Mouse (Mus musculus) heart, postnatal 0 days (tissue): ENCODE measurements around the gene Olfr958. TPM values are rescaled to one million over a fixed set of nuclear protein-coding genes. Genes with fewer than 3 reads are reported as not detected.

Experiments used
- ATAC-seq: fragments of 200-750 bp; cut with Nextera tagmentation; 2 replicates; pipeline ENCODE4 v1.8.0; 2017; ENCODE audit warnings: low read depth, moderate number of reproducible peaks, moderate library complexity; ENCODE audit not compliant: insufficient read depth
- DNase-seq: peaks from one replicate; pipeline ENCODE4 v3.0.0-alpha.2; 2016; ENCODE audit warnings: low spot score
- H3K27ac ChIP-seq: fragments of 300-500 bp; sonication (generic); 2 replicates; pipeline ENCODE4 v1.5.1; 2014; ENCODE audit warnings: low read depth, mild to moderate bottlenecking
- H3K27me3 ChIP-seq: fragments of 300-500 bp; sonication (generic); 2 replicates; pipeline ENCODE4 v1.6.1; 2014; ENCODE audit warnings: low read length, mixed read lengths; ENCODE audit not compliant: control insufficient read depth, insufficient read depth
- H3K36me3 ChIP-seq: fragments of 300-500 bp; sonication (generic); replicated peaks from 2 replicates; pipeline ENCODE4 v1.6.1; 2014; ENCODE audit warnings: low read length, mixed read lengths; ENCODE audit not compliant: control insufficient read depth, insufficient read depth
- H3K4me1 ChIP-seq: fragments of 300-500 bp; sonication (generic); 2 replicates; pipeline ENCODE4 v1.6.1; 2014; ENCODE audit warnings: antibody characterized with exemption; ENCODE audit not compliant: control insufficient read depth, insufficient read depth
- H3K4me2 ChIP-seq: fragments of 300-500 bp; sonication (generic); 2 replicates; pipeline ENCODE4 v1.6.1; 2014; ENCODE audit warnings: low read depth, mild to moderate bottlenecking, low read length, moderate library complexity
- H3K4me3 ChIP-seq: fragments of 300-500 bp; sonication (generic); 2 replicates; pipeline ENCODE4 v1.5.1; 2014; ENCODE audit warnings: low read depth, low read length
- H3K9ac ChIP-seq: fragments of 300-500 bp; sonication (generic); replicated peaks from 2 replicates; pipeline ENCODE4 v1.6.1; 2014; ENCODE audit warnings: low read depth, low read length, mixed read lengths
- H3K9me3 ChIP-seq: fragments of 300-500 bp; sonication (generic); replicated peaks from 2 replicates; pipeline ENCODE4 v1.6.1; 2016; ENCODE audit warnings: low read length; ENCODE audit not compliant: control insufficient read depth
- CTCF ChIP-seq: IDR thresholded peaks from 2 replicates; pipeline ENCODE4 v1.5.1; 2016; ENCODE audit warnings: antibody characterized with exemption, control low read depth, low read depth
- EP300 ChIP-seq: IDR thresholded peaks from 2 replicates; pipeline ENCODE4 v1.6.1; 2016; ENCODE audit warnings: antibody characterized with exemption, low read depth
- WGBS: fragments of 180-500 bp; shearing (Covaris S2); extraction: QIAGEN DNeasy Blood & Tissue Kit; methylation state at CpG from one replicate; pipeline ENCODE4 v1.1.7; 2014; 5-methylcytosine and 5-hydroxymethylcytosine counted together
- polyA plus RNA-seq: library from polyadenylated mRNA; unstranded; fragments of >200 nt; fragmentation: Nextera tagmentation; extraction: Ambion mirVana; gene quantifications from 2 replicates; pipeline ENCODE4 v1.2.1, GENCODE M21; 2015
- total RNA-seq: library from RNA; depleted of rRNA; stranded (reverse); fragments of >200 nt; gene quantifications from 2 replicates; pipeline ENCODE4 v1.2.3, GENCODE M21; 2014; ENCODE audit warnings: low replicate concordance

The Olfr958 gene
- total and polyA plus RNA-seq, 2 experiments from 2014 or later: not detected

DNA sequence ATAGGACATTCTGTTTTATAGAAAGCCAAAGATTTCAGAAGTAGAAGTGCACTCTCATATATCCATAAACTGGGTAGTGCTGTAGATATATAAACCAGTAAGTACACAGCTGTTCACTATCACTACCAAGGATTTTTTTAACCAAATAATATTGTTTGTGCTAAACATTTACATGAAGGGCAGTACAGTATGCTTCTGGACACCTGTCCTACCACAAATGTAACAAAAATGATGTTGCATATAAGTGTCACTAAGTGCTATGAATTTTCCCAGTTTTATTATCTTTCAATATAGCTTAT lies 4.4 kb upstream of the Olfr958 start:
- Histone ChIP-seq H3K9me3 (no peaks in the 10 kb centered on the region), H3K27ac (no peak overlapping the region), H3K9ac (no peak overlapping the region), H3K4me1 (no peaks in the 10 kb centered on the region), H3K4me3 (no peak overlapping the region), H3K4me2 (no peak overlapping the region), H3K27me3 (no peaks in the 10 kb centered on the region), H3K36me3 (no peaks in the 10 kb centered on the region)
- no peak for ATAC-seq
- TF ChIP-seq EP300: no peak
- TF ChIP-seq CTCF: no peak
- no peak for DNase-seq

- Histone ChIP-seq H3K4me3 (no peak overlapping the region), H3K9ac (no peak overlapping the region), H3K4me2 (no peak overlapping the region), H3K9me3 (no peaks in the 10 kb centered on the region), H3K4me1 (no peaks in the 10 kb centered on the region), H3K36me3 (no peaks in the 10 kb centered on the region), H3K27me3 (no peaks in the 10 kb centered on the region), H3K27ac (no peak overlapping the region)
- WGBS: 53% methylated on average over 3 of the region's 3 CpGs
- DNase-seq (no peak), ATAC-seq (no peak)
- no peak for TF ChIP-seq EP300
- no peak for TF ChIP-seq CTCF
Observed at GRCm38 (mm10) chr9:39557529-39558348, 3.9 kb upstream of the Olfr958 start.

DNA sequence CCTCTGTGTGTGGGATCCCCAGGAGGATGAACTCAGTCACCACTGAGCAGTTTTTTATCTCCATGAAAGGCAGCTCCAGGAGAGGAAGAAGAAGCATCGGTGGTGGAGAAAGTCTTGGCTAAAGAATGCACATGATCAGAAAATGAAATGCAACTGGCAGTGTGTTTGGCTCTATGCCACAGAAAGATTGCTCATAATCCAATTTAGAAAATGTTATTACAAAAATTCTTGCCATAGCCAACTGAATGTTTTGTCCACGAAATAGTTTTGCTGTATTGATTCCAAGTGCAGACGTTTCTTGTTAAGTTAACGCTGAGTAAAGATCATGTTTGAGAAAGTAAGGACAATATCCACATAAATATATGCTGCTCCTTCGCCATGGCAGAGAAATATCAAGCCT lies 3.0 kb downstream of the Olfr958 start:
- Histone ChIP-seq H3K9me3 (no peaks in the 10 kb centered on the region), H3K4me2 (no peak overlapping the region), H3K4me3 (no peak overlapping the region), H3K9ac (no peak overlapping the region), H3K36me3 (no peaks in the 10 kb centered on the region), H3K27me3 (no peaks in the 10 kb centered on the region), H3K27ac (no peak overlapping the region), H3K4me1 (no peaks in the 10 kb centered on the region)
- TF ChIP-seq EP300: no peak
- no peak for TF ChIP-seq CTCF
- ATAC-seq (no peak), DNase-seq (no peak)
- WGBS: 65% methylated on average over 5 of the region's 5 CpGs

GRCm38 (mm10) chr9:39523616-39524285 lies 30.1 kb downstream of the Olfr958 start:
- Histone ChIP-seq H3K4me3 (no peak overlapping the region), H3K27me3 (no peaks in the 10 kb centered on the region), H3K9me3 (no peaks in the 10 kb centered on the region), H3K4me2 (no peak overlapping the region), H3K36me3 (no peaks in the 10 kb centered on the region), H3K9ac (no peak overlapping the region), H3K27ac (no peak overlapping the region), H3K4me1 (no peaks in the 10 kb centered on the region)
- TF ChIP-seq EP300 (no peak), CTCF (no peak)
- DNase-seq (no peak), ATAC-seq (no peak)
- 82% methylated on average over 1 of the region's 1 CpGs for WGBS

GRCm38 (mm10) chr9:39518595-39518994 lies 35.3 kb downstream of the Olfr958 start:
- no peaks in the 10 kb centered on the region for H3K27me3 ChIP-seq
- ATAC-seq (no peak), DNase-seq (no peak)
- no peaks in the 10 kb centered on the region for H3K36me3 ChIP-seq
- no peak overlapping the region for H3K4me3 ChIP-seq
- no peak overlapping the region for H3K27ac ChIP-seq
- H3K4me2 ChIP-seq: no peak overlapping the region
- H3K9me3 ChIP-seq: no peaks in the 10 kb centered on the region
- no peak overlapping the region for H3K9ac ChIP-seq
- no peaks in the 10 kb centered on the region for H3K4me1 ChIP-seq
- TF ChIP-seq EP300 (no peak), CTCF (no peak)
